Mouse (Mus musculus) myocyte (in vitro differentiated cells): Measurements from ENCODE around the gene Cfap100. TPM values are rescaled to one million over a fixed set of nuclear protein-coding genes. Genes with fewer than 3 reads are reported as not detected.

Source experiments
- H3K27me3 ChIP-seq: one replicate; pipeline ENCODE4 v1.6.1; 2011; ENCODE audit not compliant: control insufficient read depth, insufficient read depth, insufficient read length
- H3K36me3 ChIP-seq: one replicate; pipeline ENCODE4 v1.6.1; 2011; ENCODE audit not compliant: control insufficient read depth, insufficient read depth
- H3K4me2 ChIP-seq: one replicate; pipeline ENCODE4 v1.6.1; 2011; ENCODE audit warnings: low read depth, control low read depth
- H3K4me3 ChIP-seq: one replicate; pipeline ENCODE4 v1.5.1; 2011; ENCODE audit warnings: mild to moderate bottlenecking, control low read depth, moderate library complexity
- H3K79me2 ChIP-seq: one replicate; pipeline ENCODE4 v1.6.1; 2011; ENCODE audit not compliant: control insufficient read depth, insufficient read depth
- H3ac ChIP-seq: one replicate; pipeline ENCODE4 v1.6.1; 2011; ENCODE audit not compliant: control insufficient read depth, insufficient read length
- CEBPB ChIP-seq: IDR thresholded peaks from 2 replicates; pipeline ENCODE4 v1.6.1; 2011; ENCODE audit warnings: mild to moderate bottlenecking, moderate library complexity; ENCODE audit not compliant: poor library complexity, insufficient read depth, severe bottlenecking
- E2F4 ChIP-seq: IDR thresholded peaks from one replicate; pipeline ENCODE4 v1.6.1; 2011; ENCODE audit warnings: mild to moderate bottlenecking, control low read depth, moderate library complexity; ENCODE audit not compliant: insufficient read depth
- MAX ChIP-seq: IDR thresholded peaks from one replicate; pipeline ENCODE4 v1.6.1; 2011; ENCODE audit warnings: low read depth, mild to moderate bottlenecking, control low read depth
- MYOD1 ChIP-seq, 3 experiments: IDR thresholded peaks; one replicate each; pipeline ENCODE4 v1.6.1; 2011; ENCODE audit warnings: control low read depth in 2 of 3, low read depth in 2 of 3, mild to moderate bottlenecking in 2 of 3, moderate library complexity in 1 of 3; ENCODE audit not compliant: insufficient read length in 2 of 3, control insufficient read depth in 1 of 3
- MYOG ChIP-seq, 3 experiments: IDR thresholded peaks; one replicate each; pipeline ENCODE4 v1.6.1; 2011; ENCODE audit warnings: control low read depth in 2 of 3, low read depth in 2 of 3, mild to moderate bottlenecking in 2 of 3; ENCODE audit not compliant: insufficient read length in 2 of 3, control insufficient read depth in 1 of 3, insufficient read depth in 1 of 3
- POLR2A ChIP-seq: IDR thresholded peaks from one replicate; pipeline ENCODE4 v1.6.1; 2011; ENCODE audit warnings: low read depth, mild to moderate bottlenecking, control low read depth, moderate library complexity; ENCODE audit not compliant: insufficient read length
- POLR2AphosphoS2 ChIP-seq: IDR thresholded peaks from one replicate; pipeline ENCODE4 v1.6.1; 2011; ENCODE audit warnings: low read depth, control low read depth; ENCODE audit not compliant: insufficient read length
- REST ChIP-seq: IDR thresholded peaks from one replicate; pipeline ENCODE4 v1.6.1; 2011; ENCODE audit warnings: mild to moderate bottlenecking, control low read depth, moderate library complexity; ENCODE audit not compliant: insufficient read depth, insufficient read length
- SRF ChIP-seq: IDR thresholded peaks from one replicate; pipeline ENCODE4 v1.6.1; 2011; ENCODE audit warnings: low read depth; ENCODE audit not compliant: control insufficient read depth, insufficient read length
- TCF12 ChIP-seq: IDR thresholded peaks from one replicate; pipeline ENCODE4 v1.6.1; 2011; ENCODE audit warnings: mild to moderate bottlenecking, control low read depth; ENCODE audit not compliant: poor library complexity, insufficient read depth, severe bottlenecking
- TCF3 ChIP-seq: IDR thresholded peaks from one replicate; pipeline ENCODE4 v1.6.1; 2011; ENCODE audit warnings: low read depth, control low read depth; ENCODE audit not compliant: insufficient read length
- USF1 ChIP-seq: IDR thresholded peaks from one replicate; pipeline ENCODE4 v1.6.1; 2011; ENCODE audit warnings: low read depth, mild to moderate bottlenecking, control low read depth, moderate library complexity
- polyA plus RNA-seq: library from polyadenylated mRNA; unstranded; fragments of >200 nt; fragmentation: generic; extraction: Trizol; gene quantifications from one replicate; pipeline ENCODE4 v1.2.1, GENCODE M21; 2012; ENCODE audit warnings: missing spikeins

The Cfap100 gene
- polyA plus RNA-seq, 1 experiment, result 0.02 TPM

DNA sequence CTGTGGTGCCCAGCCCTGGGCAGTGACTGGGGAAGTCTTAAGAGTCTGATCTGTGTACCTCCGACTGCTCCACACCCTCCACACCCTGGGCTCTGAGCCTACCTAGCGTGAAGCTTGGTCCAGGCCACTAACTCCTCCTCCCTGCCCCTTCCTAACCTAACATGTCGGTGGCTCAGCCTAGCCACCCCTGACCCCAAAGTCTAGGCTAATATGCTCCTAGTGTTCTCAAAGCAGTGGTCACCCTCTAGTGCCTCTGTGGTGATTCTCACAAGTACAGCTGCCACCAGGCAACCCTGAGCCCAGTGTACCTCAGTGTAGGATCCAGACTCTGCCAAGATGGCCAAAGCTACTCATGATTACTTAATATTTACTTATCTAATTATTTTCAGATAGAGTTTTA lies 6.1 kb upstream of the Cfap100 start:
- Histone ChIP-seq H3ac (no peak overlapping the region), H3K36me3 (no peaks in the 10 kb centered on the region), H3K79me2 (no peaks in the 10 kb centered on the region), H3K4me2 (no peak overlapping the region), H3K27me3 (peaks cover 16% of the 10 kb centered on the region), H3K4me3 (no peak overlapping the region)
- no peak for TF ChIP-seq CEBPB
- TF ChIP-seq E2F4, result no peak
- TF ChIP-seq USF1, result no peak
- no peak for TF ChIP-seq MYOG (IDR thresholded peaks at IDR 0.05; ENCODE audit: control insufficient read depth in 1 of 3, insufficient read depth in 1 of 3, insufficient read length in 2 of 3, low read depth in 2 of 3)
- TF ChIP-seq TCF12, result no peak
- TF ChIP-seq REST, result no peak
- no peak for TF ChIP-seq MAX
- no peak for TF ChIP-seq MYOD1 (IDR thresholded peaks at IDR 0.05; ENCODE audit: control insufficient read depth in 1 of 3, insufficient read length in 2 of 3, low read depth in 2 of 3)
- no peak for TF ChIP-seq TCF3
- no peak for TF ChIP-seq SRF
- no peak for TF ChIP-seq POLR2AphosphoS2
- no peak for TF ChIP-seq POLR2A

DNA sequence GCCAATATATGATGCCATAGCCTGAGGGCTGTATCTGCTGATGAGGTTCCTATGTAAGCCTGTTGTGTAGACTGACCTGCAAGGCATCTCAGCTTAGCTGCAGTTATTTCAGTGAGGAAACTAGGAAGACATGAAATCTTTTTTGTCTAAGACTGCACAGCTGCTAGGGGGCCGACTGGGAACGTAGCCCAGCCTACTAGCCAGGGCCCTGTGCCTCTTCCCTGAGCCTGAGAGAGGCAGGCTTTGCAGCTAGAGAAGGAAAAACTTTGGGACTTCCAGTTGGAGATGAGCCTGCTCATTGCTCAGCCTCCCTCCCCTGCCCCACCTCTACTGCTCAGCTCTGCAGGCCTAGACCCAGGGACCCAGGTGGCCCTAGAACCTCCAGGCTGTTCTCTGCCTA lies 2.9 kb upstream of the Cfap100 start:
- H3K36me3 ChIP-seq, result no peaks in the 10 kb centered on the region
- H3K4me3 ChIP-seq, result no peak overlapping the region
- H3ac ChIP-seq, result no peak overlapping the region
- no peak overlapping the region for H3K4me2 ChIP-seq
- no peaks in the 10 kb centered on the region for H3K79me2 ChIP-seq
- no peak for TF ChIP-seq TCF12
- no peak for TF ChIP-seq MYOG (IDR thresholded peaks at IDR 0.05; ENCODE audit: control insufficient read depth in 1 of 3, insufficient read depth in 1 of 3, insufficient read length in 2 of 3, low read depth in 2 of 3)
- TF ChIP-seq MAX, result no peak
- no peak for TF ChIP-seq MYOD1 (IDR thresholded peaks at IDR 0.05; ENCODE audit: control insufficient read depth in 1 of 3, insufficient read length in 2 of 3, low read depth in 2 of 3)
- no peak for TF ChIP-seq TCF3
- no peak for TF ChIP-seq CEBPB
- TF ChIP-seq POLR2A, result no peak
- TF ChIP-seq SRF, result no peak
- TF ChIP-seq E2F4, result no peak
- no peak for TF ChIP-seq REST
- TF ChIP-seq POLR2AphosphoS2, result no peak
- TF ChIP-seq USF1, result no peak
- peaks cover 36% of the 10 kb centered on the region for H3K27me3 ChIP-seq

DNA sequence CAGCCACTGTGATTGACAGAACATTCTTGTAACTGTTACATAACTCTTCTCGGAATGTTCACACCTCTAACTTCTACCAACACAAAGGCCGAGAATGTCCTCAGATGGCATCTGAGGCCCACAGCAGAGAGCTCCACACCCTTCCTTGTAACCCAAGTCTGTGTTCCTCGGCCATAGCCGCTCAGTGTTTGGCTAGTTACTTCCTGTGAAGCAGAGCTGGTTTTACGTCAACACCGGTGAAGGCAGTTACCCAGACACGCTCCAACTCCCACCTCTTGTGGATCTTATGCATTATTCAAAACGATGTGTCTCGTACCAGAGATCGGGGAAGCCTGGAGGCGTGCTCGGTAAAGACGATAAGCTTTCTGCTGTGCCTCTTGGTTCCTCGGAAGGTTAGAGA lies 1.3 kb upstream of the Cfap100 start:
- Histone ChIP-seq H3K36me3 (no peaks in the 10 kb centered on the region), H3K4me2 (no peak overlapping the region), H3ac (no peak overlapping the region), H3K4me3 (no peak overlapping the region), H3K27me3 (peaks cover 32% of the 10 kb centered on the region), H3K79me2 (no peaks in the 10 kb centered on the region)
- TF ChIP-seq MAX (no peak), TCF12 (no peak), MYOD1 (IDR thresholded peaks at IDR 0.05; ENCODE audit: control insufficient read depth in 1 of 3, insufficient read length in 2 of 3, low read depth in 2 of 3) (no peak), POLR2AphosphoS2 (no peak), E2F4 (no peak), MYOG (IDR thresholded peaks at IDR 0.05; ENCODE audit: control insufficient read depth in 1 of 3, insufficient read depth in 1 of 3, insufficient read length in 2 of 3, low read depth in 2 of 3) (no peak), SRF (no peak), USF1 (no peak)

DNA sequence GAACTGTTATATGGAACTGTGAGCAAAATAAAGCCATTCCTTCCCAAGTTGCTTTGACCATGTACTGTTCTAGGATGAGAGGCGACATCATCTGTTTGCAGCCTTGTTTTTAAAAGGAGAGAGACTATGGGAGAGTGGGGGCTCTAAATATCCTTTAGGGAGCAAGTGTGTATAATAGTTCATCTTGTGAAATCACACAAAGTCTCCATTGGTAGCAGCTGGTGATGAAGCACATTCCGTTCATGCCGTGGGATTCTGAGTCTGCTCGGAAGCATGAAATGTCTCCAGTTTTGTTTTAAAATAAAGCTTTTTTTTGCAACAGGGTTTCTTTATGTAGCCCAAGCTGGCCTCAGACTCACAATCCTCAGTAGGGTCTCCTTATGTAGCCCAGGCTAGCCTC lies 2.6 kb downstream of the Cfap100 start:
- no peak overlapping the region for H3ac ChIP-seq
- H3K4me2 ChIP-seq, result no peak overlapping the region
- H3K4me3 ChIP-seq, result no peak overlapping the region
- H3K36me3 ChIP-seq, result no peaks in the 10 kb centered on the region
- H3K79me2 ChIP-seq, result no peaks in the 10 kb centered on the region
- TF ChIP-seq POLR2A (no peak), CEBPB (no peak)
- H3K27me3 ChIP-seq, result peaks cover 27% of the 10 kb centered on the region

DNA sequence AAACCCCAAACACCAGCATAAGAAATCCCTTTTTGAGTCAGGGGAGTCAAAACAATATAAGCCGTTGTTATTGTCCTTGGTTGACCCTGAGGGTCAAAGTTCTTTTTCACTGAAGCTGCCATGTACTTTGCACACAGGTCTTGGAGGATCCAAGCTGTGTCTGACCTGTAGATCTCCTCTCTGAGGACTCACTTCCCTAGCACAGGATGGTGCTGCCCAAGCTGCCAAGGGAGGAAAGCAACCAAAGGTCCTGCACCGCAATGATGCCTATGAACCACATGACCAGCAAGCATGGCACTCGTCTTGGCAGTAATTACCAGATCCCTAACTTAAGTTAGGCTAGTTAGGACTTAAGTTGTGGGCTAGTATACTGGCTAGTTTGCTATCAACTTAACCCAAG lies 3.2 kb downstream of the Cfap100 start:
- TF ChIP-seq POLR2A (no peak), MAX (no peak), POLR2AphosphoS2 (no peak), USF1 (no peak), MYOD1 (IDR thresholded peaks at IDR 0.05; ENCODE audit: control insufficient read depth in 1 of 3, insufficient read length in 2 of 3, low read depth in 2 of 3) (no peak), CEBPB (no peak), TCF12 (no peak), MYOG (IDR thresholded peaks at IDR 0.05; ENCODE audit: control insufficient read depth in 1 of 3, insufficient read depth in 1 of 3, insufficient read length in 2 of 3, low read depth in 2 of 3) (no peak), REST (no peak), SRF (no peak), E2F4 (no peak), TCF3 (no peak)
- Histone ChIP-seq H3K4me3 (no peak overlapping the region), H3ac (no peak overlapping the region), H3K36me3 (no peaks in the 10 kb centered on the region), H3K27me3 (peaks cover 27% of the 10 kb centered on the region), H3K79me2 (no peaks in the 10 kb centered on the region), H3K4me2 (no peak overlapping the region)
